Mouse (Mus musculus): Measurements from ENCODE around the gene Mphosph6.

Gene Mphosph6

DNA sequence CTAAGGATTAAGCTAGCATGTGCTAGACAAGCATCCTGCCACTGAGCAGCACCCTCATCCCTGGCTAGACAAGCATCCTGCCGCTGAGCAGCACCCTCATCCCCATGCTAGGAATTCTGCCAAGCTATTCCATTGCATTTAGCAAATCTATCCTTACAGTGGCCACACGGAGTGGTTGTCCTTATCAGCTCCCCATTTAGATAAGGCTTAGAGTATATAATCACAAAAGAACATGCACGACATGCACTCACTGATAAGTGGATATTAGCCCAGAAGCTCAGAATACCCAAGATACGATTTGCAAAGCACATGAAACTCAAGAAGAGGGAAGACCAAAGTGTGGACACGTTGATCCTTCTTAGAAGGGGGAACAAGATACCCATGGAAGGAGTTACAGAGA is 35.8 kb downstream of the Mphosph6 start:
- DNase-seq, result no peak

GRCm38 (mm10) chr8:117764625-117765024 is 37.1 kb downstream of the Mphosph6 start:
- no peak for DNase-seq

- no peak for DNase-seq
These were observed 39.0 kb downstream of the Mphosph6 start for GRCm38 (mm10) chr8:117762776-117763175.

DNA sequence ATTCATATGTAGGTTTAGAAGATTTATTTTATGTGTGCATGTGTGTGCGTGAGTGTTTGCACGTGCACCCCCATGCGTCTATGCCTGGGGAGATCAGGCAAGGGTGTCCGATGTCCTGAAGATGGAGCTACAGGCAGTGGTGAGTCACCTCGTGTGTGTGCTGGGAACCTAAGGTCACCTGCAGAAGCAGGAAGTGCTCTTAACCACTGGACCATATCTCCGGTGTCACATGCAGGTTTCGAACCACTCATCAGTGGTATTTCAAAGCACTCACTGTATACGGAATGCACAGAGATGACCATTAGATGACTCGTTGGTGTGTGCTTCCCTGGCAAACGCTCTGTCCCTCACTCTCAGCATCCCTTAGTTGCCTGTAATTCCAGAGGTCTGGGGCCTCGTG is 43.8 kb downstream of the Mphosph6 start:
- no peak for DNase-seq

- DNase-seq, result no peak
These were observed 52.3 kb downstream of the Mphosph6 start for GRCm38 (mm10) chr8:117749436-117749835.

GRCm38 (mm10) chr8:117747886-117748730 is 53.6 kb downstream of the Mphosph6 start:
- no peak for DNase-seq

GRCm38 (mm10) chr8:117747428-117747827 is 54.3 kb downstream of the Mphosph6 start:
- no peak for DNase-seq

DNA sequence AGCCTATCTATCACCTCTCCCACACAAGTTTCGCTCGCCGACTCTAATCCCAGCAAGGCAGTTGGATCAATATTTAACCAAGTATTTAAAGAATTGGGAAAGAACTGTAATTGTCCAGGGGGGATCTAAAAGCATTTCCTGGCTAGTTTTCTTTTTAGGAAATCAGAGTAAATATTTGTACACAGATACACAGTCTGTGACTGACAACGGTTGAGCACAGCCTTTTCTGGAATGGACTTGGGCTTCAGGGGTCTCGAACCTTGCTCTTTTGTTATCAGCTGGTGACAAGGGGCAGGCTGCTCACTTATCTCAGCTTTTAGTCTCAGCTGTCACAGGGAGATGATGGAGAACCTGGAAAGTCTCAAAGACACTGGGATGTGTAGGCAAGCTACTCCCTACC is 55.1 kb downstream of the Mphosph6 start:
- DNase-seq, result no peak

DNA sequence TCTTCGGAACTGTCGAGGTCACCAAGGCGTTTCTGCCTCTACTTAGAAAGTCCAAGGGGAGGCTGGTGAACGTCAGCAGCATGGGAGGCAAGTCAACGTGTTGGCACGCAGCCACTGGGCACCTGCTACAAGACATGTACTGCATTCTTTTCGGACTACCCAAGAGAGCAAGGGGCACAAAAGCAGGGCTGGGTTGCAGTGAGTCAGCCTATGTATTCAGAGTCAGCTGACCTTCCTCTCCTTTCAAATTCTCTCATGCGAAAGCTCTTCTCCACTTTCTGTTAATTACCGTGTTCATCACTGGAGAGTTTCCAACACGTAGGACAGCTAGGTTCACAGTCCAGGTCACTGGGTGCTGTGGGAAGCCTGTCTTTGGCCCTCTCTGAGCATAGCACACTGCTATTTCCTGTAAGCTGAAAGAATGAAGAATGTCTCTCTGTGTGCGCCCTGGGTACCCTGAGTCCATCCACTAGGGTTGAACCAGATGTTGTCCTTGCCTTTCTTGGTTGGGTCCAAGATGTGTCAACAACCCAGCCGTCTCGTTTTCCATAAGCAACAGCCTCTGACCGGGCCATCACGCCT is 59.2 kb downstream of the Mphosph6 start:
- DNase-seq, result no peak

Measured in lung, postnatal 14 days (tissue).